Mouse (Mus musculus): ENCODE results near the gene Ccdc65. TPM values are rescaled to one million over a fixed set of nuclear protein-coding genes. Genes with fewer than 3 reads are reported as not detected.
A peak's percentile ranks its signal among the peaks of the same experiment; 100 is the strongest.

Ccdc65 gene
- polyA plus RNA-seq, 1 experiment from 2014 or later = 5.3 TPM

DNA sequence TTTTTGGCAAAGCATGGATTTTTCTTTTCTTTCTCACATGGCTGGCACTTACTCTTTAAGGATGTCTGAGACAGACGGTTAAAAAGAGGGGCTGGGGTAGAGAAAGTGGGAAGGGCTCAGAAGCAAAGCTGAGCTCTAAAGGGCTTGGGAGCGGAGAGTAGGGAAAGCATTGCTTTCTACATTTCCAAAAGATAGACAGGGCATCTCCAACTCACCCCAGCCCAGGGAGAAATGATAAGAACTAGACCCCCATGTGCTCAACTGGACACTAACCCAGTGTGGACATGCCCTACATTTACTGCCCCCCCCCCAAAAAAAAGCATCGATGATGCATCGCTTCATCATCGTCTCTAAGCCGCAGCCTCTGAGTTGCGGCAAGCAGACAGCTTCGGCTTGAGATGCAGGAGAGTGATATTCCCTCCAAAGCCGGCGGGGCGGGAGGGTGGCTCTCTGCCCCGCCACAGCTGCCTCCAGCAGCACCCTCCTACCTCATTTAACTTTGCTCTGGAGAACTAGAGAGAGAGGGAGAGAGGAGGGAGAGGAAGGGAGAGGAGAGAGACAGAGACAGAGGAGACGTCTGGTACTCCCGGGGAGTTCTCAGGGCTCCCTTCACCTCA, 32.3 kb upstream of the Ccdc65 start:
- Histone ChIP-seq H3K4me3 (ENCODE audit: low read length) (peak overlapping the region; percentile 3; the same call in 1 of the 2 replicates), H3K27ac (ENCODE audit: low read length) (no peak overlapping the region), H3K9me3 (ENCODE audit: control insufficient read depth, low read length) (no peaks in the 10 kb centered on the region), H3K4me1 (replicated peaks; ENCODE audit: control insufficient read depth, insufficient read depth, low read length) (peaks cover 16% of the 10 kb centered on the region), H3K27me3 (ENCODE audit: control insufficient read depth, insufficient read depth, low read depth, low read length) (peaks cover 39% of the 10 kb centered on the region), H3K4me2 (ENCODE audit: low read depth, low read length) (peak overlapping the region; percentile 25; the same call in 1 of the 2 replicates), H3K36me3 (ENCODE audit: control insufficient read depth, insufficient read depth, low read length) (no peaks in the 10 kb centered on the region), H3K9ac (ENCODE audit: low read length) (peak overlapping the region; percentile 28; the same call in 1 of the 2 replicates)
- ATAC-seq (ENCODE audit: low read depth) = no peak
- 7% methylated on average over 14 of the region's 14 CpGs for WGBS

- Histone ChIP-seq H3K4me1 (replicated peaks; ENCODE audit: control insufficient read depth, insufficient read depth, low read length) (peaks cover 16% of the 10 kb centered on the region), H3K9ac (ENCODE audit: low read length) (no peak overlapping the region), H3K9me3 (ENCODE audit: control insufficient read depth, low read length) (no peaks in the 10 kb centered on the region), H3K4me3 (ENCODE audit: low read length) (peak overlapping the region; percentile 48), H3K27me3 (ENCODE audit: control insufficient read depth, insufficient read depth, low read depth, low read length) (peaks cover 39% of the 10 kb centered on the region), H3K36me3 (ENCODE audit: control insufficient read depth, insufficient read depth, low read length) (no peaks in the 10 kb centered on the region), H3K27ac (ENCODE audit: low read length) (no peak overlapping the region), H3K4me2 (ENCODE audit: low read depth, low read length) (peak overlapping the region; percentile 91)
- no peak for ATAC-seq (ENCODE audit: low read depth)
- WGBS = 1% methylated on average over 9 of the region's 9 CpGs
Observed at GRCm38 (mm10) chr15:98676471-98676870, 31.5 kb upstream of the Ccdc65 start.

DNA sequence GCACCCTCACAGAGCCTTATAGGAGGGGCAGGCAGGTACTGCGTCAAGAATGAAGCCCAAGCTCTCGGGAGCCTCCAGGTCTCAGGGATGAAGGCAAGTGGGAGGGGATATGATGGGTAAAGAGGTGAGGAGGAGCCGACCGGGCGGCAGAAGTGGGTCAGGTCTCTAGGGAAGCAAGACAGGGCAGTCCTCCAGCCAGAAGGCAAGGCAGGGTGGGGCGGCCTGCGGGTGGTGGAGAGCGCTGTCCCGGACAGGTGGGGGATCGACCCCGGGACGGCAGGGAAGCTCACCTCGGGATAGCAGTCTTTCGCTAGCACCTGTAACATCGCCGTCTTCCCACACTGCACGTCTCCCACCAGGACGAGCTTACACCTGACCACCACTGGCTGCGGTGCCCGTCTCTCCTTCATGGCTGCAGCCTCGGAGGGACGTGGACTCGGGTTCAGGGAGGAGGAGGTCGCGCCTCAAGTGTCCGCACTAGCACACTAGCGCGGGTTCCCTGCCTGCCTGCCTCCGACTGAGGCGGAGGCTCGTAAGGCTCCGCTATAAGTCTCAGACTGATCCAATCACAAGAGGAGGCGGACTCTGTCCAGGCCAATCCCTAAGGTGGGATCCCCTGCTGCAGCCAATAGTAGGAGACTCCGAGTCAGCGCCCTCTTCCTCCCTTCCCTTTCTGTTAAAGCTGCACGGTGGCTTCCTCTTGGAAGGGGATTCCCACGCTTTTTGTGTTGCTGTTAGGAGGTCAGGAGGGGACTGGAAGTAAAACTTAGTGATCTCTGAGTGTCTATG, 30.9 kb upstream of the Ccdc65 start, which contains the start of gene Rnd1:
Gene Rnd1 (minus strand): TSS at position 522 of the 789 bp plus-strand sequence.
- no peaks in the 10 kb centered on the region for H3K9me3 ChIP-seq (ENCODE audit: control insufficient read depth, low read length)
- peak within 1 kb of the TSS; percentile 48 for H3K4me3 ChIP-seq (ENCODE audit: low read length)
- ATAC-seq (ENCODE audit: low read depth) = peak; percentile 99
- H3K9ac ChIP-seq (ENCODE audit: low read length) = no peak within 1 kb of the TSS
- no peaks in the 10 kb centered on the region for H3K36me3 ChIP-seq (ENCODE audit: control insufficient read depth, insufficient read depth, low read length)
- WGBS = under 1% methylated on average over 37 of the region's 37 CpGs
- no peak within 1 kb of the TSS for H3K27ac ChIP-seq (ENCODE audit: low read length)
- H3K27me3 ChIP-seq (ENCODE audit: control insufficient read depth, insufficient read depth, low read depth, low read length) = peaks cover 39% of the 10 kb centered on the region
- peak within 1 kb of the TSS; percentile 91 for H3K4me2 ChIP-seq (ENCODE audit: low read depth, low read length)
- peaks cover 16% of the 10 kb centered on the region for H3K4me1 ChIP-seq (replicated peaks; ENCODE audit: control insufficient read depth, insufficient read depth, low read length)

DNA sequence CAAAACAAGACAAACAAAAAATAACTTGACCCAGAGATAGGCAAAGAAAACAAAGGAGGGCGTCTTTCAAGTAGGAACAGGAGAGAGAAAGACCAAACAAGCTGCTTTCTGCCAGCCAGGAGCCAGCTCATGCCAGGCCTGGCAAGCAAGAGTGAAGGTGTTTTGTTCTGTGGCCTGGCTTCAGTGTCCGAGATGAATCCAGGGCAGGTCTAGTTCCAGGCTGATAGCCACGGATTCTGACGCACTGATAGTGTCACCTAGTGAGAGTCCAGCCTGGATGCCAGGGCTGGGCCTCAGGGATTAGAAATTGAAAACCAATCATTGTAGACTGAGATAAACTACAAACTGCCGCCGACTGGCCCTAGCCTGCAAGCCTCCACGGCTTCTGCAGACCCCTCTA, 30.0 kb upstream of the Ccdc65 start:
- Histone ChIP-seq H3K9me3 (ENCODE audit: control insufficient read depth, low read length) (no peaks in the 10 kb centered on the region), H3K36me3 (ENCODE audit: control insufficient read depth, insufficient read depth, low read length) (no peaks in the 10 kb centered on the region), H3K27ac (ENCODE audit: low read length) (no peak overlapping the region), H3K4me1 (replicated peaks; ENCODE audit: control insufficient read depth, insufficient read depth, low read length) (peaks cover 16% of the 10 kb centered on the region), H3K9ac (ENCODE audit: low read length) (no peak overlapping the region), H3K27me3 (ENCODE audit: control insufficient read depth, insufficient read depth, low read depth, low read length) (peaks cover 39% of the 10 kb centered on the region), H3K4me3 (ENCODE audit: low read length) (no peak overlapping the region), H3K4me2 (ENCODE audit: low read depth, low read length) (no peak overlapping the region)
- ATAC-seq (ENCODE audit: low read depth) = no peak
- 56% methylated on average over 7 of the region's 7 CpGs for WGBS

- H3K27ac ChIP-seq (ENCODE audit: low read length) = no peak overlapping the region
- no peaks in the 10 kb centered on the region for H3K9me3 ChIP-seq (ENCODE audit: control insufficient read depth, low read length)
- 73% methylated on average over 8 of the region's 8 CpGs for WGBS
- peaks cover 14% of the 10 kb centered on the region for H3K4me1 ChIP-seq (replicated peaks; ENCODE audit: control insufficient read depth, insufficient read depth, low read length)
- no peak overlapping the region for H3K4me2 ChIP-seq (ENCODE audit: low read depth, low read length)
- H3K9ac ChIP-seq (ENCODE audit: low read length) = no peak overlapping the region
- no peak for ATAC-seq (ENCODE audit: low read depth)
- H3K27me3 ChIP-seq (ENCODE audit: control insufficient read depth, insufficient read depth, low read depth, low read length) = peaks cover 17% of the 10 kb centered on the region
- H3K4me3 ChIP-seq (ENCODE audit: low read length) = no peak overlapping the region
- H3K36me3 ChIP-seq (ENCODE audit: control insufficient read depth, insufficient read depth, low read length) = no peaks in the 10 kb centered on the region
Observed at GRCm38 (mm10) chr15:98680660-98681059, 27.3 kb upstream of the Ccdc65 start.

DNA sequence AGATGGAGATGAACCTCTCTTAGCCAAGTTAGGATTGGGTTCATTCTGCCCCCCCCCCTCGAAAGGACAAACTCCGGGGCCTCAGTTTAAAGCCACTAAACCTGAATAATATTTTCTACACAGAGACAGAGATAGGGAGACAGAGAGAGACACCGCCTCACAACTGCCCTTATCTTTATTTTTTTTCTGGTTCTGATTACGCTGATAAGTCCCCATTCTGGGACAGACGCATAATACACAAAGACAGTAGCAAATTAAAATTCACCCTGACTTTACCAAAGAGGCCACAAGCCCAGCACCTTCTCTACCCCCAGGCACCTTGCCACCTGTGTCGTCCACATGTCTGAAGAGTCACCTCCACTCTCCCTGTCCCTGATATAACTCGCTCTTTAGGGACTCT, 26.4 kb upstream of the Ccdc65 start:
- no peak for ATAC-seq (ENCODE audit: low read depth)
- no peaks in the 10 kb centered on the region for H3K36me3 ChIP-seq (ENCODE audit: control insufficient read depth, insufficient read depth, low read length)
- H3K27ac ChIP-seq (ENCODE audit: low read length) = no peak overlapping the region
- peaks cover 8% of the 10 kb centered on the region for H3K27me3 ChIP-seq (ENCODE audit: control insufficient read depth, insufficient read depth, low read depth, low read length)
- H3K9me3 ChIP-seq (ENCODE audit: control insufficient read depth, low read length) = no peaks in the 10 kb centered on the region
- no peak overlapping the region for H3K9ac ChIP-seq (ENCODE audit: low read length)
- WGBS = 69% methylated on average over 7 of the region's 7 CpGs
- no peak overlapping the region for H3K4me2 ChIP-seq (ENCODE audit: low read depth, low read length)
- H3K4me3 ChIP-seq (ENCODE audit: low read length) = no peak overlapping the region
- peaks cover 6% of the 10 kb centered on the region for H3K4me1 ChIP-seq (replicated peaks; ENCODE audit: control insufficient read depth, insufficient read depth, low read length)

GRCm38 (mm10) chr15:98683177-98683576, 24.8 kb upstream of the Ccdc65 start:
- Histone ChIP-seq H3K27me3 (ENCODE audit: control insufficient read depth, insufficient read depth, low read depth, low read length) (no peaks in the 10 kb centered on the region; the same call in 1 of the 2 replicates), H3K9ac (ENCODE audit: low read length) (no peak overlapping the region), H3K27ac (ENCODE audit: low read length) (no peak overlapping the region), H3K4me3 (ENCODE audit: low read length) (no peak overlapping the region), H3K9me3 (ENCODE audit: control insufficient read depth, low read length) (no peaks in the 10 kb centered on the region), H3K4me2 (ENCODE audit: low read depth, low read length) (no peak overlapping the region), H3K36me3 (ENCODE audit: control insufficient read depth, insufficient read depth, low read length) (no peaks in the 10 kb centered on the region), H3K4me1 (replicated peaks; ENCODE audit: control insufficient read depth, insufficient read depth, low read length) (no peaks in the 10 kb centered on the region)
- WGBS = 56% methylated on average over 10 of the region's 10 CpGs
- ATAC-seq (ENCODE audit: low read depth) = no peak; the same call in 1 of the 2 replicates

DNA sequence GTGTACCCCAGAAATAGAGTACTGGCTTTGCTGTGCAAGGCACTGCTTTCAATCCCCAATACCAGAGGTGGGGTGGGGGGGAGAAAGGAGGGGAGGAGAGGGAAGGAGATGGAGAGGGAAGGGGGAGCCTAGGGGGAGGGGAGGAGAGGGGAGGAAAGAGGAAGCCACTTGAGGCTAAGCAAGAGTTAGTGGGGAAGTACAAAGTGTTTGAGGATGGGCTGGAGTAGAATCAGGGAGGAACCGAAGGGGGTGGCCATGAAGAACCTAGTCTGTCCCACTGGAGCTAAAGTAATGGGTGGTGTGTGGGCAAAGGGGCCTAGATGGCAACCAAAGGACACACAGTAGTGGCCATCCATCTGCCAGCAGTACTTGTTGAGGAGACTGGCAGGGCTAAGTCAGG, 24.3 kb upstream of the Ccdc65 start:
- Histone ChIP-seq H3K4me3 (ENCODE audit: low read length) (no peak overlapping the region), H3K27me3 (ENCODE audit: control insufficient read depth, insufficient read depth, low read depth, low read length) (no peaks in the 10 kb centered on the region; the same call in 1 of the 2 replicates), H3K9ac (ENCODE audit: low read length) (no peak overlapping the region), H3K36me3 (ENCODE audit: control insufficient read depth, insufficient read depth, low read length) (no peaks in the 10 kb centered on the region), H3K27ac (ENCODE audit: low read length) (no peak overlapping the region), H3K4me1 (replicated peaks; ENCODE audit: control insufficient read depth, insufficient read depth, low read length) (no peaks in the 10 kb centered on the region), H3K4me2 (ENCODE audit: low read depth, low read length) (no peak overlapping the region), H3K9me3 (ENCODE audit: control insufficient read depth, low read length) (no peaks in the 10 kb centered on the region)
- ATAC-seq (ENCODE audit: low read depth) = no peak
- WGBS = 53% methylated on average over 1 of the region's 1 CpGs

GRCm38 (mm10) chr15:98685926-98686325, 22.1 kb upstream of the Ccdc65 start:
- Histone ChIP-seq H3K36me3 (ENCODE audit: control insufficient read depth, insufficient read depth, low read length) (no peaks in the 10 kb centered on the region), H3K27ac (ENCODE audit: low read length) (no peak overlapping the region), H3K4me2 (ENCODE audit: low read depth, low read length) (no peak overlapping the region), H3K27me3 (ENCODE audit: control insufficient read depth, insufficient read depth, low read depth, low read length) (no peaks in the 10 kb centered on the region; the same call in 1 of the 2 replicates), H3K9me3 (ENCODE audit: control insufficient read depth, low read length) (no peaks in the 10 kb centered on the region), H3K9ac (ENCODE audit: low read length) (no peak overlapping the region), H3K4me3 (ENCODE audit: low read length) (no peak overlapping the region), H3K4me1 (replicated peaks; ENCODE audit: control insufficient read depth, insufficient read depth, low read length) (no peaks in the 10 kb centered on the region)
- whole genome bisulfite sequencing = 63% methylated on average over 3 of the region's 3 CpGs
- ATAC-seq (ENCODE audit: low read depth) = no peak
